Mouse (Mus musculus): ENCODE measurements around the gene Cntn6. TPM values are rescaled to one million over a fixed set of nuclear protein-coding genes. Genes with fewer than 3 reads are reported as not detected.

Cntn6 gene
- total RNA-seq, 1 experiment from 2014 or later = not detected

GRCm38 (mm10) chr6:104728571-104728970 is 236.0 kb downstream of the Cntn6 start:
- ATAC-seq (replicated peaks; ENCODE audit: insufficient number of reproducible peaks, low FRiP score, low TSS enrichment, poor library complexity, severe bottlenecking) = no peak

GRCm38 (mm10) chr6:104734256-104734655 is 241.7 kb downstream of the Cntn6 start:
- no peak for ATAC-seq (replicated peaks; ENCODE audit: insufficient number of reproducible peaks, low FRiP score, low TSS enrichment, poor library complexity, severe bottlenecking)

- no peak for ATAC-seq (replicated peaks; ENCODE audit: insufficient number of reproducible peaks, low FRiP score, low TSS enrichment, poor library complexity, severe bottlenecking)
Observed at GRCm38 (mm10) chr6:104738999-104739398, 246.4 kb downstream of the Cntn6 start.

GRCm38 (mm10) chr6:104758125-104758524 is 265.5 kb downstream of the Cntn6 start:
- ATAC-seq (replicated peaks; ENCODE audit: insufficient number of reproducible peaks, low FRiP score, low TSS enrichment, poor library complexity, severe bottlenecking) = no peak

GRCm38 (mm10) chr6:104761226-104761625 is 268.6 kb downstream of the Cntn6 start:
- ATAC-seq (replicated peaks; ENCODE audit: insufficient number of reproducible peaks, low FRiP score, low TSS enrichment, poor library complexity, severe bottlenecking) = no peak

GRCm38 (mm10) chr6:104783891-104784290 is 291.3 kb downstream of the Cntn6 start:
- 0 out of 2 replicates have a peak, but pooled peaks have one; percentile 35 for ATAC-seq (replicated peaks; ENCODE audit: insufficient number of reproducible peaks, low FRiP score, low TSS enrichment, poor library complexity, severe bottlenecking)

GRCm38 (mm10) chr6:104787502-104787901 is 294.9 kb downstream of the Cntn6 start:
- ATAC-seq (replicated peaks; ENCODE audit: insufficient number of reproducible peaks, low FRiP score, low TSS enrichment, poor library complexity, severe bottlenecking) = no peak

GRCm38 (mm10) chr6:104808526-104808925 is 315.9 kb downstream of the Cntn6 start:
- ATAC-seq (replicated peaks; ENCODE audit: insufficient number of reproducible peaks, low FRiP score, low TSS enrichment, poor library complexity, severe bottlenecking) = no peak

GRCm38 (mm10) chr6:104815610-104816009 is 323.0 kb downstream of the Cntn6 start:
- ATAC-seq (replicated peaks; ENCODE audit: insufficient number of reproducible peaks, low FRiP score, low TSS enrichment, poor library complexity, severe bottlenecking) = no peak

- no peak for ATAC-seq (replicated peaks; ENCODE audit: insufficient number of reproducible peaks, low FRiP score, low TSS enrichment, poor library complexity, severe bottlenecking)
Observed at GRCm38 (mm10) chr6:104879711-104880110, 387.1 kb downstream of the Cntn6 start.

- ATAC-seq (replicated peaks; ENCODE audit: insufficient number of reproducible peaks, low FRiP score, low TSS enrichment, poor library complexity, severe bottlenecking) = no peak
Observed at GRCm38 (mm10) chr6:104884021-104884420, 391.4 kb downstream of the Cntn6 start.

- no peak for ATAC-seq (replicated peaks; ENCODE audit: insufficient number of reproducible peaks, low FRiP score, low TSS enrichment, poor library complexity, severe bottlenecking)
Observed at GRCm38 (mm10) chr6:104885829-104886228, 393.2 kb downstream of the Cntn6 start.

GRCm38 (mm10) chr6:104891071-104891470 is 398.5 kb downstream of the Cntn6 start:
- no peak for ATAC-seq (replicated peaks; ENCODE audit: insufficient number of reproducible peaks, low FRiP score, low TSS enrichment, poor library complexity, severe bottlenecking)
